Mouse (Mus musculus): ENCODE measurements around the gene Henmt1. TPM values are rescaled to one million over a fixed set of nuclear protein-coding genes. Genes with fewer than 3 reads are reported as not detected.

Gene Henmt1
- 1 to 10 TPM; 1.8 to 2.7 TPM for total RNA-seq (2021)
- long read RNA-seq, partial matches to known transcripts: 0 of 2 reads
- long read RNA-seq, other reads (novel, unspliced or antisense): 0 of 2 reads

DNA sequence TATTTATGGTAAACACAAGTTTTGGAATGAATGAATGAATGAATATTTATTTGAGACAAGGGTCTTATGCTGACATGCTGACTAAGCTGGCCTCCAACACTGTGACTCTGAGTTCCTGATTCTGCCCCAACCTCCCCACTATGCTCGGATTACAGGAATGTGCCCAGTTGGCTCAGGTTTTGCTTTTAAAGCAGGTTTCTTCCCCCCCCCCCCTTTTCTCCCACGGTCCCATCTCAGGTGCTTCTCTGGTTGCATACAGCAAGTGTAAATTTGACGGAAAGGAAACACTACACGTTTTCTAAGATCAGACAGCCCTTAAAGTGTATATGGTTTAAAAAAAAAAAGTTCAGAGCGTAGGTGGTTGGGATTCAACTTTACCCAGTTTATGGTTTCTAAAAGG, at the start of gene Henmt1:
TSS of gene Henmt1 (plus strand) at position 301 of the 400 bp plus-strand sequence.
- no peak for DNase-seq (ENCODE audit: low spot score in 2 of 2)

DNA sequence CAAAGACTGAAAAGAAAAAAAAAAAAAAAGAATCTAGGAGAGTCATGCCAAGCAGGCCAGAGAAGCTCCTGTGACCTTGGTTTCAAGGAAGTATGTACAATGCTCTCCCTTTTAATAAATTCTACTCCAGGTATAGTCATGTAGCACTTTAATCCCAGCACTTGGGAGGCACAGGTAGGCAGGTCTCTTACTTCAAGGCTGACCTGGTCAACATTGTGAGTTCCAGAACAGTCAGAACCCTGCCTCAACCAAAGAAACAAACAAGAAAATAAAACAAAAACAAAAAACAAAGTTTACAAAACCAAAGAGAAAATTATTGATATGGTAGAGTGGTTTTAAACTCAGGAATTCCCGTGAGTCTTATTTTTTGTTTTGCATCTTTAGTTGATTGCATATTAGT, 49.8 kb upstream of the Henmt1 start, which contains the start of gene Fndc7:
TSS of gene Fndc7 (minus strand) at position 101 of the 400 bp plus-strand sequence.
- no peak for DNase-seq (ENCODE audit: low spot score in 2 of 2)

DNA sequence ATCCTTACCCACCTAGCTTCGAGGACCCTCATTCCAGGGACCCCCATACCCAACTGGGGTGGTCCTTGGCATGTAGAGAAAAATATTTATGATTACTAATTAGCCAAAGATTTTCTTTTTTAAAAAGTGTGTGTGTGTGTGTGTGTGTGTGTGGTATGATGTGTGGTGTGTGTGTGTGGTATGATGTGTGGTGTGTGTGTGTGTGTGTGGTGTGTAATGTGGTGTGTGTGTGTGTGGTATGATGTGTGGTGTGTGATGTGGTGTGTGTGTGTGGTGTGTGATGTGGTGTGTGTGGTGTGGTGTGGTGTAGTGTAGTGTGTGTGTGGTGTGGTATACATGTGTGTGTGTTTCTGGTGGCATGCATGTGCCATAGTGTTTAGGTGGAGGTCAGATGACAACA, 47.6 kb upstream of the Henmt1 start:
- DNase-seq (ENCODE audit: low spot score in 2 of 2): no peak

DNA sequence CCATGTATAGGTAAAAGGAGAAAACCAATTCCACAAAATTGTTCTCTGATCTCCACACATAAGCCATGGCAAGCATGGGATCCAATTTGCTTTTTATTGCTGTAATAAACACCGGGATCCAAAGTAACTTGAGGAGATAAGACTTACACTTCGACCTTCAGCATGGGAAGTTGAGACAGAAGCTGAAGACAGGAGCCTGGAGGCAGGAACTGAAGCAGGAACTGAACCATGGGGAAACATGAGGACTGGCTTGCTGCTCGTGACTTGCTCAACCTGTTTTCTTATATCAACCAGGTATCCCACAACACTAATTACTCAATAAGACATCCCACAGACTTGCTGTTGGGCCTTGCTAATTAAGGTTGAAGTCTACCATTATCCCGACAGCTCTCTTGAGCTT, 46.8 kb upstream of the Henmt1 start:
- DNase-seq (ENCODE audit: low spot score in 2 of 2): no peak

DNA sequence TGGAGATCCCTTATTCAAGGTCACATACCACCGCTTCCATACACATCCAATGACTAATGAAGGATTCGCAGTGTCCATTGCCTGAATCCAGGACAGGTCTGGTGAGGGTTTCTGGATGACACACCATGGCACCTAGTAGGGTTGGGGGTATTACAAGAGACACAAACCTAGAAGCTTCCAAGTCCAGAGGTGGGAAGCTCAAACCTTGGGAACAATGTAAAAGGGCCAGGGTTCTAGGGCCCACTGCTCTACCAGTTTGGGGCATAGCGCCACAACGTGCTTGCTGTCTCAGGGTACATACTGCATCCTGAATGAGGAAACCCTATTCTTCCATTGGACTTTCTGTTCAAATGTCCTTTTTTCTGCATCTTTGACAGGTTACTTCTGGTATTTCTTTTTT, 41.0 kb upstream of the Henmt1 start:
- DNase-seq (ENCODE audit: low spot score in 2 of 2): no peak

DNA sequence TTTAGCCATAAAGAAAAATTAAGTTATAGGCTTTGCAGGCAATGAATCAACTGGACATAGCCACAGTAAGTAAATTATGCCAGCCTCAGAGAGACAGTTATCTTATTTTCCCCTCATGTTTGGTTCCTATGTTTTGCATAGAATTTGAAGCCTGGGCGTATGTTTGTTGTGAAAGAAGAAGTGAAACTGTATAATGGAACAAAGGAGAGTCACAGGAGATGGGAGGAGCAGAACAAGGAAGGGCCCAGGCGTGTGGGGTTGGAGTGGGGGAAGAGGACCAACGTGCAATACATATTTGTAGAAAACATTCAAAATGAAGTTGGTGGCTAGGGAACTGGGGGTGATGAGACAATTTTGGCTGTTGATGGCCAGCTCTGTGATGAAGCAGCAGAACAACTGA, 39.5 kb upstream of the Henmt1 start:
- no peak for DNase-seq (ENCODE audit: low spot score in 2 of 2)

DNA sequence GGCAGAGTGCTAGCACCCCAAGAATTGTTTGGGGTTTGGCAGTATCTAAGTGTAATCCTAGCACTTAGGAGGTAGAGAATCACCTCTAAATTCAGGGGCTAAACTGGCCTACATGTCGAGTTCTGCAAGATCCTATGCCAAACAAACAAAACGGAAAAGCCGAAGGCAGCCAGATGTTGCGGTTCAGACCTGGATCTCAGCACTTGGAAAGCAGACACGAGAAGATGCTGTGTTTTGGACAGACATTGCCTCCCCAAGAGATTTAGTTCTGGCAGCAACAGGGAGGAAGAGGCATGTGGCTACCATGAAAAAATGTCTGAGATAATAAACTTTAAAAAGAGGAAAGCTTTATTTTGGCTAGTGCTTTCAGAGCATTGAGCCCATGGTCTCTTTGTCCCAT, 39.0 kb upstream of the Henmt1 start:
- DNase-seq (ENCODE audit: low spot score in 2 of 2): no peak

DNA sequence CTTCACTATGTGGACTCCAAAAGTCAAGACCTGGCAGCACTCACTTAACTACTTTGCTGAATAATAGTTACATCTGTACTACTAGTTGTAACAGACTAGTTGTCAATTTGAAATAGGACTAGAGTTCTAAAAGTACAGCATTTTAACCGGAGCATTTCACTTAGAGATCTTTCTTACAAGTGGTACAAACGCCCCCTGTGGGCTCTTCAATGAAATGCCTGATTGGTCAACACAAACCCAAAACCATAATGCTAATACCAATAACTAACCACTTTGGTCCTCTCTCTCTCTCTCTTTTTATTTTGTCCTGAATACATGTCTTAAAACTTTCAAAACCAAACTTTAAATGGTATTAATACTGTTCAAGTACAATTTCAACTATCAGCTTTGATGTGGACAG, 37.6 kb upstream of the Henmt1 start:
- no peak for DNase-seq (ENCODE audit: low spot score in 2 of 2)

DNA sequence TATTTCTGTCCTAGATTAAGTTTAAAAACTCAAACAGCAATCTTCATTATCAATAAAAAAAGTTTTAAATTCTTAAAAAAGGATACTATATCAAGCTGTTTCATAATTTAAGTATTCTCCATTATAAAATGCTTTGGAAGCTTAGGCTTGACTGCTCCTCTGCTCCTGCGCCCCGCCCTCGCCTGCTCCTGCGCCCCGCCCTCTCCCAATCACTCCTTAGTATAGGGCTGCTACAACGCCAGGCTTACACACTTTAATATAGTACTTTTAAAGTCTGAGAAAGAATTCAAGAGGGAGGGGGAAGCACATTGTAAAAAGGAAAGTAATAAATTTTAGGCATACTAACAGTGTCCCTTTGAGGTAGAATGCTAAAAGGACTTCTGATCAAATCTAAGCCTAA, 36.7 kb upstream of the Henmt1 start:
- no peak for DNase-seq (ENCODE audit: low spot score in 2 of 2)

DNA sequence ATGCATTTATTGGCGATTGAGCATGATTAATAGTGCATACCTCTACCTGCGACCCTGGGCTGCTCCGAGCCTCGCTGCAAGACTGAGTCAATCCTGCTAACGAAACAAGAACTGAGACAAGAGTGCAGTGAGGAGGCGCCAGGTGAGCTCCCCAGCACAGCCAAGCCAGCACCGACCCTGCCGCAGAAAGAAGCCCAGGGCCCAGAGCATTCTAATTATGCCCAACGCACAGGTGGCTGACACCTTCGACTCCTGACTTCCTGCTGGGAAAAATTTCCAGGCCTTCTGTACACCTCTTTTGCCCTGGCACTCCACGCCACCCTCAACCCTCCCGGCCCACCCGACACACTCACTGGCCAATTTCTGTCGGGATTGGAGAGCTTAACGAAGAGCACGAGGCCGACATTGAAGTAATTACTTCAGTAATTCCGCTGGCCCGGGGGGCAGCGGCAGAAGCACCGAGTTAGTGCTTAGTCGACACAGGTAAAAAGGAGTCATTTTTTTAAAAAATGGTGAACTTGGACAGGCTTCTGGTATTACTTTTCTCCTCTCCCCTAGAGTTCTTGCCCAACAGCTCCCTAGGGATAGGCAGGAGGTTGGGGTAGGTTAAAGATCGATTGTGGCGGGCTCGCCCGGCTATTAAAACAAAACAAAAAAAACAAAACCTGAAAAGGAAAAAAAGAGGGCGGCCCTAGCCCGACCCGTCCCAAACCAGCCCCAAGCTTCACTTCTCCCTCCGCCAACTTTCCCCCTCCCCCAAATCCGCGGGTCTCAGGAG, 29.2 kb upstream of the Henmt1 start:
- no peak for DNase-seq (ENCODE audit: low spot score in 2 of 2)

DNA sequence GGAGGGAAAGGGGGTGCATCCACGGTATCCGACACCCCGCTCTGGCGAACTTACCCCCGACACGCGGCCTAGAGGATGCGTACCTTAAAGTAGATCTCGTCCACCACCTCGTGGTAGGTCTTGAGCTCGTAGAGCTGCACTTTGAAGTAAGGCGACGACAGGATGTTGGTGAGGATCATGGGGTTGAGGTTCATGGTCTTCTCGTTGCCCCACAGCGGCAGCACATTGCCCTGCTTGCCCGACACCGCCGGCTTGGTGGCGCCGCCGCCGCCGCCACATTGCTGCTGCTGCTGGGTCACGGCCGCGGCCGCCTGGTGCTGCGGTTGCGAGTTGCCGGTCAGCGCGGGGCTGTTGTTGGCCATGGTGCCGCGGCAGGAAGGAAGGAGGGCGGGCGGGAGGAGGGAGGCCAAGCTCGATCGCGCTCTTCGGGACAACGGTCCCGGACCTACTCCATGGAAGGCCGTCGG, 28.6 kb upstream of the Henmt1 start:
- peak; percentile 63 to 65 for DNase-seq (ENCODE audit: low spot score in 2 of 2)

DNA sequence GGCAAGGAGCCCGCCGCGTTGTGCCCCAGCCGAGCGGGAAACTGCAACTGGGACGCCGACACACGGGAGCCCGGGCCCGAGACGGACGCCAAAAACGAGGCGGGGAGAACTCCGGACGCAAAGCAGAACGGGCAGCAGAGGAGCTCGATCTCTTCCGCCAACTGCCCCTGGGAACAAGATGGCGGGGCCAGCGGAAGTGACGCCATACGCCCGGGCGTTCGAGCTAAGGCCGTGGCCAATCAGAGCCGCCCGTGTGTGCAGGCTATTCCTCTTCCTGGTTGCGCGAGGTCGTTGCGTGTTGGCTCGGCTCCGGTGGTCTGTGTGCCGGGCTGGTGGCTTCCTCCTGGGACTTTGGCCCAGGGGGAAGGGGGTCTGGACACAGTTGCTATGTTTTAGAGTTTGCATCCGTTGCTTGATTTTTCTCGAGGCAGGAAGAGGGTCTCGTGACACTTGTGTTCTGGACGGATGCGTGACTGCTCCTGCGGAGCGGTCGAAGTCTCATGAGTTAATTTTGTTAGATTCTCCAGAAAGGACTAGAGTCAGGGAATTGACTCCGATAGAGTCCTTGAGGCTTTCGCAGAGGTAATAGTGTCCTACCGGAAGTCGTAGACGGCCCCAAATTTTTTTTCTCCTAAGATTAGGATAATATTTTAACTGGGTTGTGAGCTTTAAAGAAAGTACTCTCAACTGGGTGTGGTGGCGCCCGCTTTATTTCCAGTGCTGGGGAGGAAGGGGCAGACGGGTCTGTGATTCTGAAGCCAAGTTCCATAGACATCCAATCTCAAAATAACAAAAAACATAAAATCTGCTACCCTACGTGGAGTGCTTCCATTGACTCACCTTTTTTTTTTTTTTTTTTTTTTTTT, 27.9 kb upstream of the Henmt1 start, which contains the start of gene Prpf38b:
TSS of gene Prpf38b (minus strand) at position 180 of the 866 bp plus-strand sequence.
- peak; percentile 92 to 95 for DNase-seq (ENCODE audit: low spot score in 2 of 2)

DNA sequence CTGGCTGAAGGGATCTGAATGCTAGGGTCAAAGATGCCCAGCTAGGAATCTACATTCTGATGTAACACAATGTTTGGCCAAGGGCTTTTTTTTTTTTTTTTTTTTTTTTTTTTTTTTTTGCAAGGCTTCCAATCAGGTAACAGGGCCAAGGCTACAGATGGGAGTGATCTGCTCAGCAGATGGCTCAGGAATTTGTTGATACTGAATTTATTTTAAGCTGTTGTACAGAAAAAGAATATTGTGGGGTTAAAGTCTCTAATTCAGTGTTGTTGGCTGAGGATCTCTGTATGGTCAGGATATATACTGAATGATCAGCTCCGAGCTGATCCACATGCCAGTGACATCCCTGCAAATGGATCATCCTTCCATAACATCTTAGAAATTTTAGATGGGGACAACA, 23.7 kb upstream of the Henmt1 start:
- DNase-seq (ENCODE audit: low spot score in 2 of 2): no peak

DNA sequence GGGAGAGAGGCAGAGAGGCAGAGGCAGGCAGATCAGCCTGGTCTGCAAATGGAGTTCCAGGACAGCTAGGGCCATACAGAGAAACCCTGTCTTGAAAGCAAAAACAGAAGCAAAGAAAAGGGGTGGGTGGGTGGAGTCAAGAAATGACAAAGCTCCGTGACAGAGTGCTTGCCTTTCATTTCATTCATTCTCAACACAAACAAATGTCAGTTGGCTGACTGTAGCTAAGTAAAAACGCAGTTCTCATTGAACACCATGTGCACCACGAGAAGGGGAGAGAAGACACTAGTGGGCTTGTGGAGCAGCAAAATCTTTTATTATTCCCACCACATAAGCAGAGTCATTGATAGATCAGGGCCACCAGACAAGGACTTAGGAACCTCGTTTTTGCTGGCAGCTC, 22.8 kb upstream of the Henmt1 start:
- DNase-seq (ENCODE audit: low spot score in 2 of 2): no peak

DNA sequence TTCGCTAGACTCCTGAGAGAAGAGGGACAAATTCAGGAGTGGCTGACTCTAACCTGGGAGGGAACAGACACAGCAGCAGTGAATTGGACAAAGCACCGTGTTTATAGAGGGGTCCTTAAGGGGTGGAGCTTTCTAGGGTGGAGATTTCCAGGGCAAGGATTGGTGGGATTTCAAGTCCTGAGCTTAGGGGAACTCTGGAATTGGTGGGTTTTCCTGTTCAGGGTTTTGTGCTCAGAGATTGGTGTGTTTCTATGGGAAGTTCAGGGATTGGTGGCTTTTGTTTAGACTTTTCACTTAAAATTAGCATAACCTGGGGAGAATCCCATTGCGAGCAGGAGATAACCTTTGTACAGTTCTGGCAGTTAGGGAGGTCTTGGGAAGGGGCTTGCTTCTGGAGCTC, 21.7 kb upstream of the Henmt1 start:
- no peak for DNase-seq (ENCODE audit: low spot score in 2 of 2)

DNA sequence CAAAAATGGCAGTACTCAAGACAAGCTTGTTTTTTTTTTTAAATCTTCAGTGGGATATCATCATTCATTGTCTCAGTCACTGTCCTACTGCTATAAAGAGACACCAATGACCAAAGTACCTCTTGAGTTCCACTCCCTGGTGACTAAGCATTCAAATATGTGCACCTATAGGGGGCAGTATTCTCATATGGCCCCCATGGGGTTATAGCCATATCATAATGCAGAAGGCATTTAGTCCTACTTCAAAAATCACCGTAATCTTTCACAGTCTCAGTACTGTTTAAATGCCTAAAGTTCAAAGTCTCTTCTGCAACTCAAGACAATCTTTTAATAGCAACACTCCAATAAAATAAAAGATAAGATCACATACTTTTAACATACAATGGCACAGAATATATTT, 20.8 kb upstream of the Henmt1 start:
- DNase-seq (ENCODE audit: low spot score in 2 of 2): no peak

DNA sequence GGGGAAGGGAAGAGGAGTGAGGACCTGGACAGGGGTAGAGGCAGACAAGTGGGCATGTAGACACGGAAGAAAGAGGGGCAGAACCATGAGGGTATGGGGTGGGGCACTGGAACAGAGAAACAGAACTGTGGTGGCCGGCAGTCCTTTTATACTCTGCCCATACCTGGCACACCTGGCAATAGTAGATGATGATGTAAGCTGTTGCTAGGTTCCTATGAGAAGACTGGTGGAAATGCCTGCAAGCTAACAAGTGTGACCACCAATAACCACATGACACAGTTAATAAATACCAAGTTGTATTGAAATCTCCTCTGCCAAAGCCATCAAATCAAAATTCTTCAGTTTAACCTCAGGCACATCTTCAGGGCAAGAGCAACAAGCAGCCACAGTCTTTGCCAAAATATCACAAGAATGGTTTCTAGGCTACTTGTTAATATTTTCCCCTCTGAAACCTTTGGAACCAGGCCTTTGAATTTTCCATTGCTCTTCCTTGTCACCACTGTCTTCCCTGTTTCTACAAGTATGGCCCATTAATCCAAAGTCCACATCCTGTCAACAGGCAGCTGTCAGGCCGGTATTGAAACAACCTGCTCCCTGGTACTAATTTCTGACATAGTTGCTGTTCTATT, 19.1 kb upstream of the Henmt1 start:
- DNase-seq (ENCODE audit: low spot score in 2 of 2): no peak

DNA sequence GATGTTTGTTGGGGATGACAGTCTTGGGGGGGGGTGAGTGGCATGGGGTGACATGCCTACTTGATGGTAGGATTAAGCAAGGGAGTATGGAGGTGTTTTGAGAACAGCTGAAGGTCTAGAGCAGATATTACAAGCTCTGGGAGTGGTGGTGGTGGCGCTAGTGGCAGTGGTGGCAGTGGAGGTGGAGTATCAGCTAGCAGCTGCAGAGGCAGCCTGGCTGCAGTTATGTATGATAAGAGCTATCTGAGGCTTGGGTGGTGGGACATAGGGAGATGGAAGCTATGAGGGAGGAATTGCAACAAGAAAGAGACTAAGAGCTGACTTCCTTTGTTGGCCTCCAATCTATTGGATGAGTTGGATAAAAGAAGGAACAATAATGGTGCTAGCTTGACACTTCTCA, 17.9 kb upstream of the Henmt1 start:
- no peak for DNase-seq (ENCODE audit: low spot score in 2 of 2)

DNA sequence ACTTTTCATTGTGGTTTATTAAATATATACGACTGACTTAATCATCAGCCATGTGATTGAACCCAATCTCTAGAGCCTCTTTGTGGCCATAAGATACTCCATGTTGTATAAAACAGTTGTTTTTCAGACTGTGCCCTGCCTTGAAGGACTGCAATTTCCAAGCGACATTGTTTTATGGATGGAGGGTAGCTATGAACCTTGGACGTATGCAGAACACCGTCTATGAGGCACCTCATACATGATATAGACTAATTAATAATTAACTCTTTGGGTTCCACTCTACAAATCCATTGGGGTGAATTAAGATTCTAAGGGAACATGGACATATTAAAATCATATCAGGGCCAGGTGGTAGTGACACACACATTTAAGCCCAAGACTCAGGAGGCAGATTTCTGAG, 14.0 kb upstream of the Henmt1 start:
- no peak for DNase-seq (ENCODE audit: low spot score in 2 of 2)

DNA sequence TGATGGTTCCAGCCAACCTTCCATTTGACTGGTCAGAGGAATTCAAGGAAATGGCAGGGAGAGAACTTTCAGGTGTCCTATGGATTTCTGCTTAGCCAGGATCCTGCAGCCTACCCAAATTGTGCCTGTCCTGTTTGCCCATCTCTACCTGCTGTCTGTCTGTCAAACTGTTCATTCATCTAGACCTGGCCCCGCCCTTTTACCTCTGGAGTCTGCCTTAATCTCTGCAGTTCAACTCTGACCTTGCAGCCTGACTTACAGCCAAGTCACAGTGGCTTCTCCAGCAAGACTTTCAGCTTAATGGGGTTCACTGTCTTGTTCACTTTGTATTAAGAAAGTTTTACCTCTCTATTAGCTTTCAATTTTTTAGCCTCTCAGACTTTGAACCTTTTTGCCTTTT, 13.4 kb upstream of the Henmt1 start:
- no peak for DNase-seq (ENCODE audit: low spot score in 2 of 2)

DNA sequence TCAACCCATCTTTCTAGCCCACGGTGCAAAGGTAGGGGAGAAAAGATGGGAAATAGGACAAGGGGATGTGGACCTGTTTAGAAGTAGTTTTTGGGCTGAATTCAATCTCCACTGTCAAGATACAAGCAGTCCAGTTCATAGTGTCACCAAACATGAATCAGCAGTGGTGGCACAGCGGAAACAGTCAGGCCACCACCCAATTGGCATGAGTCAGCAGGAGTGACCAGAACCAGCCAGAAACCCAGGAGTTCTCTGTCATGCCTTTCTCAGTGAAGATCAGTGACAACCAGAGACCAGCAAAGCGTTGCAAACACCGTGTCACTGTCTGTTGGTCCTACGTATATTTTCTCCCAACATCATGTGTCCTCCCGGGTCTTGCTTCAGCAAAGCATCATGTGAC, 6.1 kb upstream of the Henmt1 start:
- no peak for DNase-seq (ENCODE audit: low spot score in 2 of 2)

DNA sequence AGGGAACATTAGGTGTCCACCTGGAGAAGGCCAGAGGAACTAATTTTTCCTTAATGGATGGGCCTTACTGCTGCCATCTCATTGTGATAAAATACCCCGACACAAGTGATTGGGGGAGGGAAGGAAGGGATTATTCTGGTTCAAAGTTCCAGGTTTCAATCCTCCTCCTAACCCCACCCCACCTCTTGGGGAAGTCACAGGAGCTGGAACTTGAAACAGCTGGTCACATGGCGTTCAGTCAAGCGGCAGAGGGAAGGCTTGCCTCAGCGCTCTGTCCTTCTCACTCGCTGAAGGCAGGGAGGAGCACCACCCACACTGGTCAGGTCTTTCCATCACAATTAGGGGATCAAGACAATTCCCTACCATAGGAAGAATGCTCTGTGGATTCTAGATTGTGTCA, 982 bp upstream of the Henmt1 start:
- no peak for DNase-seq (ENCODE audit: low spot score in 2 of 2)

All from layer of hippocampus, postnatal 10 days (tissue).